Mouse (Mus musculus): ENCODE measurements at regions not wholly inside any gene's neighbourhood (a gene's known extent, or its start where the extent isn't known, plus 50 kb on each side); places are given as distances from the start of the nearest gene placed in this dataset.

DNA sequence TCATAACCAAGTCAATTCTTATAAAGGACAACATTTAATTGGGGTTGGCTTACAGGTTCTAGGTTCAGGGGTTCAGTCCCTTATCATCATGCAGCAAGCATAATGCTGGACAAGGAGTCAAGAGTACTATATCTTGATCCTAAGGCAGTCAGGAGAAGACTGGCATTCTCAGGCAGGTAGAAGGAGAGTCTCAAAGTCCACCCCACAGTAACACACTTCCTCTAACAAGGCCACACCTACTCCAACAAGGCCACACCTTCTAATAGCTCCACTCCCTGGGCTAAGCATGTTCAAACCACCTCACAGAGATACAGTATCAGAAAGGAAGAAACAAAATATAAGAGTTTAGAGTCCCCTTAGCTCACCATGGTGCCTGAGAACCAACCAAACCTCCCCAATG lies 557.3 kb upstream of the Castor2 start:
- no peak for TF ChIP-seq POLR2A (IDR thresholded peaks at IDR 0.05; ENCODE audit: low read depth, low read length)
- TF ChIP-seq CTCF (conservative IDR thresholded peaks at IDR 0.05; ENCODE audit: insufficient read depth, insufficient read length, low read depth, low read length) = no peak
